Mouse (Mus musculus) embryonic facial prominence, embryonic 14.5 days (tissue): ENCODE results near the gene Il33. TPM values are rescaled to one million over a fixed set of nuclear protein-coding genes. Genes with fewer than 3 reads are reported as not detected.

Experiments used
- ATAC-seq: fragments of 200-750 bp; cut with Nextera tagmentation; 2 replicates; pipeline ENCODE4 v1.8.0; 2017; ENCODE audit warnings: low read depth, moderate number of reproducible peaks, moderate TSS enrichment
- DNase-seq: peaks from one replicate; pipeline ENCODE4 v3.0.0-alpha.2; 2015; ENCODE audit warnings: low spot score
- H3K27ac ChIP-seq: fragments of 300-500 bp; sonication (generic); replicated peaks from 2 replicates; pipeline ENCODE4 v1.5.1; 2014; ENCODE audit warnings: low read depth, mild to moderate bottlenecking, low read length, moderate library complexity
- H3K27me3 ChIP-seq: fragments of 300-500 bp; sonication (generic); replicated peaks from 2 replicates; pipeline ENCODE4 v1.6.1; 2014; ENCODE audit warnings: low read length; ENCODE audit not compliant: control insufficient read depth, insufficient read depth
- H3K36me3 ChIP-seq: fragments of 300-500 bp; sonication (generic); 2 replicates; pipeline ENCODE4 v1.6.1; 2014; ENCODE audit warnings: low read length, mixed read lengths; ENCODE audit not compliant: control insufficient read depth, insufficient read depth
- H3K4me1 ChIP-seq: fragments of 300-500 bp; sonication (generic); 2 replicates; pipeline ENCODE4 v1.6.1; 2014; ENCODE audit warnings: antibody characterized with exemption, low read length; ENCODE audit not compliant: control insufficient read depth, insufficient read depth
- H3K4me2 ChIP-seq: fragments of 300-500 bp; sonication (generic); 2 replicates; pipeline ENCODE4 v1.6.1; 2014; ENCODE audit warnings: low read depth, mild to moderate bottlenecking, low read length, moderate library complexity, mixed read lengths
- H3K4me3 ChIP-seq: fragments of 300-500 bp; sonication (generic); 2 replicates; pipeline ENCODE4 v1.5.1; 2014; ENCODE audit warnings: low read depth, mild to moderate bottlenecking, low read length
- H3K9ac ChIP-seq: fragments of 300-500 bp; sonication (generic); 2 replicates; pipeline ENCODE4 v1.6.1; 2014; ENCODE audit warnings: low read depth, mild to moderate bottlenecking, low read length, moderate library complexity, mixed read lengths
- H3K9me3 ChIP-seq: fragments of 300-500 bp; sonication (generic); 2 replicates; pipeline ENCODE4 v1.6.1; 2016; ENCODE audit warnings: low read length; ENCODE audit not compliant: control insufficient read depth
- WGBS: fragments of 180-500 bp; shearing (Covaris S2); extraction: QIAGEN DNeasy Blood & Tissue Kit; methylation state at CpG from one replicate; pipeline ENCODE4 v1.1.7; 2014; 5-methylcytosine and 5-hydroxymethylcytosine counted together
- polyA plus RNA-seq: library from polyadenylated mRNA; unstranded; fragments of >200 nt; fragmentation: Nextera tagmentation; extraction: Ambion mirVana; gene quantifications from 2 replicates; pipeline ENCODE4 v1.2.1, GENCODE M21; 2014

The Il33 gene
- polyA plus RNA-seq, 1 experiment from 2014 or later, result 12.3 TPM

GRCm38 (mm10) chr19:29986464-29987091 lies 61.7 kb downstream of the Il33 start:
- H3K27ac ChIP-seq, result no peak overlapping the region; the same call in 1 of the 2 replicates
- H3K9me3 ChIP-seq, result no peaks in the 10 kb centered on the region
- ATAC-seq (no peak), DNase-seq (peak; percentile 27)
- H3K4me2 ChIP-seq, result peak overlapping the region; percentile 4; the same call in 1 of the 2 replicates
- no peaks in the 10 kb centered on the region for H3K36me3 ChIP-seq
- no peak overlapping the region for H3K9ac ChIP-seq
- no peak overlapping the region for H3K4me3 ChIP-seq
- H3K27me3 ChIP-seq, result no peaks in the 10 kb centered on the region
- no peaks in the 10 kb centered on the region for H3K4me1 ChIP-seq
- 68% methylated on average over 12 of the region's 12 CpGs for WGBS

- DNase-seq, result no peak
- Histone ChIP-seq H3K36me3 (no peaks in the 10 kb centered on the region), H3K27ac (no peak overlapping the region), H3K27me3 (no peaks in the 10 kb centered on the region), H3K4me2 (no peak overlapping the region), H3K9ac (no peak overlapping the region), H3K4me1 (no peaks in the 10 kb centered on the region), H3K9me3 (no peaks in the 10 kb centered on the region), H3K4me3 (no peak overlapping the region)
- no peak for ATAC-seq
- 70% methylated on average over 12 of the region's 12 CpGs for WGBS
These were observed 75.8 kb downstream of the Il33 start for GRCm38 (mm10) chr19:30000406-30001365.

- H3K27me3 ChIP-seq, result no peaks in the 10 kb centered on the region
These were observed 76.6 kb downstream of the Il33 start for GRCm38 (mm10) chr19:30001550-30001949.

GRCm38 (mm10) chr19:30003621-30004020 lies 78.7 kb downstream of the Il33 start, which contains the start of gene Trpd52l3:
Gene Trpd52l3, plus strand, starts transcription at chr19:30003790.
- no peak within 1 kb of the TSS for H3K9ac ChIP-seq
- 88% methylated on average over 9 of the region's 9 CpGs for WGBS

More at GRCm38 (mm10) chr19:30001550-30001949, 76.6 kb downstream of the Il33 start:
- Histone ChIP-seq H3K4me3 (no peak overlapping the region), H3K9ac (no peak overlapping the region), H3K36me3 (no peaks in the 10 kb centered on the region), H3K27ac (no peak overlapping the region), H3K4me2 (no peak overlapping the region), H3K9me3 (no peaks in the 10 kb centered on the region), H3K4me1 (no peaks in the 10 kb centered on the region)
- ATAC-seq (no peak), DNase-seq (no peak)
- WGBS, result 83% methylated on average over 6 of the region's 6 CpGs

GRCm38 (mm10) chr19:30006371-30006770 lies 81.5 kb downstream of the Il33 start:
- DNase-seq, result no peak
- Histone ChIP-seq H3K4me3 (no peak overlapping the region), H3K27ac (no peak overlapping the region), H3K4me2 (no peak overlapping the region), H3K9me3 (no peaks in the 10 kb centered on the region), H3K9ac (no peak overlapping the region), H3K27me3 (no peaks in the 10 kb centered on the region), H3K36me3 (no peaks in the 10 kb centered on the region), H3K4me1 (no peaks in the 10 kb centered on the region)
- ATAC-seq, result no peak
- 67% methylated on average over 3 of the region's 3 CpGs for WGBS

More at GRCm38 (mm10) chr19:30003621-30004020, 78.7 kb downstream of the Il33 start, which contains the start of gene Trpd52l3:
- no peak for DNase-seq
- Histone ChIP-seq H3K4me2 (no peak within 1 kb of the TSS), H3K27ac (no peak within 1 kb of the TSS), H3K4me1 (no peaks in the 10 kb centered on the region), H3K9me3 (no peaks in the 10 kb centered on the region), H3K36me3 (no peaks in the 10 kb centered on the region), H3K4me3 (no peak within 1 kb of the TSS), H3K27me3 (no peaks in the 10 kb centered on the region)
- ATAC-seq, result no peak

Other genes with a start within 250 kb of the Il33 start
- gene Mlana, start 227.3 kb upstream of the Il33 start, polyA plus RNA-seq, result 1.9 and 2.3 TPM in 2 replicates
- 8.0 and 9.1 TPM in 2 replicates for gene 9930021J03Rik, start 119.1 kb upstream of the Il33 start, polyA plus RNA-seq
- gene Ranbp6, start 112.1 kb upstream of the Il33 start, polyA plus RNA-seq, result 19.5 and 23.2 TPM in 2 replicates
- gene Trpd52l3, start 78.7 kb downstream of the Il33 start, polyA plus RNA-seq, result not detected in 2 replicates
- 64.4 and 66.7 TPM in 2 replicates for gene Uhrf2, start 105.4 kb downstream of the Il33 start, polyA plus RNA-seq